Mouse (Mus musculus): Measurements from ENCODE around the gene Dqx1. TPM values are rescaled to one million over a fixed set of nuclear protein-coding genes. Genes with fewer than 3 reads are reported as not detected.

Dqx1 gene
- polyA plus RNA-seq, 1 experiment from 2014 or later = 0.33 TPM

- no peak for DNase-seq (ENCODE audit: low spot score)
Observed at GRCm38 (mm10) chr6:83019044-83019443, 38.6 kb upstream of the Dqx1 start.

GRCm38 (mm10) chr6:83020121-83020520 is 37.5 kb upstream of the Dqx1 start:
- H3K9me3 ChIP-seq (replicated peaks; ENCODE audit: control insufficient read depth, low read length) = no peaks in the 10 kb centered on the region
- no peak overlapping the region for H3K27ac ChIP-seq (ENCODE audit: low read depth, low read length)
- no peaks in the 10 kb centered on the region for H3K36me3 ChIP-seq (ENCODE audit: control insufficient read depth, insufficient read depth, low read length)
- no peaks in the 10 kb centered on the region for H3K27me3 ChIP-seq (replicated peaks; ENCODE audit: control insufficient read depth, insufficient read depth, low read length)
- no peak for ATAC-seq
- WGBS = 88% methylated on average over 6 of the region's 6 CpGs
- DNase-seq (ENCODE audit: low spot score) = no peak
- no peak overlapping the region for H3K9ac ChIP-seq (ENCODE audit: low read length)
- H3K4me2 ChIP-seq (ENCODE audit: low read length) = no peak overlapping the region
- no peak overlapping the region for H3K4me3 ChIP-seq (ENCODE audit: low read depth, low read length)
- no peaks in the 10 kb centered on the region for H3K4me1 ChIP-seq (ENCODE audit: control insufficient read depth, insufficient read depth, low read length)

More at GRCm38 (mm10) chr6:83019044-83019443, 38.6 kb upstream of the Dqx1 start:
- Histone ChIP-seq H3K4me1 (ENCODE audit: control insufficient read depth, insufficient read depth, low read length) (no peaks in the 10 kb centered on the region), H3K4me3 (ENCODE audit: low read depth, low read length) (no peak overlapping the region), H3K27me3 (replicated peaks; ENCODE audit: control insufficient read depth, insufficient read depth, low read length) (no peaks in the 10 kb centered on the region), H3K9ac (ENCODE audit: low read length) (no peak overlapping the region), H3K4me2 (ENCODE audit: low read length) (no peak overlapping the region), H3K9me3 (replicated peaks; ENCODE audit: control insufficient read depth, low read length) (no peaks in the 10 kb centered on the region), H3K36me3 (ENCODE audit: control insufficient read depth, insufficient read depth, low read length) (no peaks in the 10 kb centered on the region), H3K27ac (ENCODE audit: low read depth, low read length) (no peak overlapping the region)
- WGBS = 71% methylated on average over 3 of the region's 3 CpGs
- no peak for ATAC-seq

GRCm38 (mm10) chr6:83020836-83021593 is 36.6 kb upstream of the Dqx1 start:
- 79% methylated on average over 4 of the region's 4 CpGs for WGBS

GRCm38 (mm10) chr6:83023008-83023407 is 34.6 kb upstream of the Dqx1 start:
- H3K36me3 ChIP-seq (ENCODE audit: control insufficient read depth, insufficient read depth, low read length) = no peaks in the 10 kb centered on the region
- DNase-seq (ENCODE audit: low spot score) (no peak), ATAC-seq (no peak)
- H3K4me3 ChIP-seq (ENCODE audit: low read depth, low read length) = no peak overlapping the region
- H3K9ac ChIP-seq (ENCODE audit: low read length) = no peak overlapping the region
- no peak overlapping the region for H3K27ac ChIP-seq (ENCODE audit: low read depth, low read length)
- no peaks in the 10 kb centered on the region for H3K4me1 ChIP-seq (ENCODE audit: control insufficient read depth, insufficient read depth, low read length)
- H3K9me3 ChIP-seq (replicated peaks; ENCODE audit: control insufficient read depth, low read length) = no peaks in the 10 kb centered on the region
- 85% methylated on average over 9 of the region's 9 CpGs for WGBS
- no peaks in the 10 kb centered on the region for H3K27me3 ChIP-seq (replicated peaks; ENCODE audit: control insufficient read depth, insufficient read depth, low read length)
- no peak overlapping the region for H3K4me2 ChIP-seq (ENCODE audit: low read length)

More at GRCm38 (mm10) chr6:83020836-83021593, 36.6 kb upstream of the Dqx1 start:
- ATAC-seq = no peak
- Histone ChIP-seq H3K9ac (ENCODE audit: low read length) (no peak overlapping the region), H3K27ac (ENCODE audit: low read depth, low read length) (no peak overlapping the region), H3K4me3 (ENCODE audit: low read depth, low read length) (no peak overlapping the region), H3K27me3 (replicated peaks; ENCODE audit: control insufficient read depth, insufficient read depth, low read length) (no peaks in the 10 kb centered on the region), H3K9me3 (replicated peaks; ENCODE audit: control insufficient read depth, low read length) (no peaks in the 10 kb centered on the region), H3K36me3 (ENCODE audit: control insufficient read depth, insufficient read depth, low read length) (no peaks in the 10 kb centered on the region), H3K4me2 (ENCODE audit: low read length) (no peak overlapping the region), H3K4me1 (ENCODE audit: control insufficient read depth, insufficient read depth, low read length) (no peaks in the 10 kb centered on the region)
- DNase-seq (ENCODE audit: low spot score) = no peak

- ATAC-seq (no peak), DNase-seq (ENCODE audit: low spot score) (no peak)
- H3K4me1 ChIP-seq (ENCODE audit: control insufficient read depth, insufficient read depth, low read length) = no peaks in the 10 kb centered on the region
- 90% methylated on average over 2 of the region's 2 CpGs for WGBS
- H3K9ac ChIP-seq (ENCODE audit: low read length) = no peak overlapping the region
- H3K4me3 ChIP-seq (ENCODE audit: low read depth, low read length) = no peak overlapping the region
- no peak overlapping the region for H3K4me2 ChIP-seq (ENCODE audit: low read length)
- no peaks in the 10 kb centered on the region for H3K36me3 ChIP-seq (ENCODE audit: control insufficient read depth, insufficient read depth, low read length)
- H3K27me3 ChIP-seq (replicated peaks; ENCODE audit: control insufficient read depth, insufficient read depth, low read length) = no peaks in the 10 kb centered on the region
- H3K27ac ChIP-seq (ENCODE audit: low read depth, low read length) = no peak overlapping the region
- no peaks in the 10 kb centered on the region for H3K9me3 ChIP-seq (replicated peaks; ENCODE audit: control insufficient read depth, low read length)
Observed at GRCm38 (mm10) chr6:83023786-83024185, 33.9 kb upstream of the Dqx1 start.

GRCm38 (mm10) chr6:83024421-83024820 is 33.2 kb upstream of the Dqx1 start:
- DNase-seq (ENCODE audit: low spot score) (no peak), ATAC-seq (no peak)
- Histone ChIP-seq H3K4me3 (ENCODE audit: low read depth, low read length) (no peak overlapping the region), H3K9ac (ENCODE audit: low read length) (no peak overlapping the region), H3K4me2 (ENCODE audit: low read length) (no peak overlapping the region), H3K4me1 (ENCODE audit: control insufficient read depth, insufficient read depth, low read length) (no peaks in the 10 kb centered on the region), H3K36me3 (ENCODE audit: control insufficient read depth, insufficient read depth, low read length) (no peaks in the 10 kb centered on the region), H3K27ac (ENCODE audit: low read depth, low read length) (no peak overlapping the region), H3K27me3 (replicated peaks; ENCODE audit: control insufficient read depth, insufficient read depth, low read length) (no peaks in the 10 kb centered on the region), H3K9me3 (replicated peaks; ENCODE audit: control insufficient read depth, low read length) (no peaks in the 10 kb centered on the region)
- 72% methylated on average over 4 of the region's 4 CpGs for WGBS

- H3K4me2 ChIP-seq (ENCODE audit: low read length) = no peak overlapping the region
- H3K4me3 ChIP-seq (ENCODE audit: low read depth, low read length) = no peak overlapping the region
- no peaks in the 10 kb centered on the region for H3K9me3 ChIP-seq (replicated peaks; ENCODE audit: control insufficient read depth, low read length)
- no peak for DNase-seq (ENCODE audit: low spot score)
- ATAC-seq = no peak
- no peak overlapping the region for H3K9ac ChIP-seq (ENCODE audit: low read length)
- H3K4me1 ChIP-seq (ENCODE audit: control insufficient read depth, insufficient read depth, low read length) = no peaks in the 10 kb centered on the region
- 97% methylated on average over 4 of the region's 4 CpGs for WGBS
- no peaks in the 10 kb centered on the region for H3K36me3 ChIP-seq (ENCODE audit: control insufficient read depth, insufficient read depth, low read length)
- no peak overlapping the region for H3K27ac ChIP-seq (ENCODE audit: low read depth, low read length)
- no peaks in the 10 kb centered on the region for H3K27me3 ChIP-seq (replicated peaks; ENCODE audit: control insufficient read depth, insufficient read depth, low read length)
Observed at GRCm38 (mm10) chr6:83025221-83025620, 32.4 kb upstream of the Dqx1 start.

- no peak for DNase-seq (ENCODE audit: low spot score)
- WGBS = 69% methylated on average over 8 of the region's 8 CpGs
- 0 out of 2 replicates have a peak, but pooled peaks cover under 1% of the 10 kb centered on the region for H3K4me1 ChIP-seq (ENCODE audit: control insufficient read depth, insufficient read depth, low read length)
- no peak overlapping the region for H3K4me2 ChIP-seq (ENCODE audit: low read length)
- no peaks in the 10 kb centered on the region for H3K9me3 ChIP-seq (replicated peaks; ENCODE audit: control insufficient read depth, low read length)
- peaks cover 7% of the 10 kb centered on the region for H3K27me3 ChIP-seq (replicated peaks; ENCODE audit: control insufficient read depth, insufficient read depth, low read length)
- no peak overlapping the region for H3K4me3 ChIP-seq (ENCODE audit: low read depth, low read length)
- no peak overlapping the region for H3K27ac ChIP-seq (ENCODE audit: low read depth, low read length)
- H3K9ac ChIP-seq (ENCODE audit: low read length) = no peak overlapping the region
- no peak for ATAC-seq
- H3K36me3 ChIP-seq (ENCODE audit: control insufficient read depth, insufficient read depth, low read length) = no peaks in the 10 kb centered on the region
Observed at GRCm38 (mm10) chr6:83027293-83027692, 30.4 kb upstream of the Dqx1 start.

- 0 out of 2 replicates have a peak, but pooled peaks cover 3% of the 10 kb centered on the region for H3K4me1 ChIP-seq (ENCODE audit: control insufficient read depth, insufficient read depth, low read length)
- WGBS = 57% methylated on average over 7 of the region's 9 CpGs
- H3K27me3 ChIP-seq (replicated peaks; ENCODE audit: control insufficient read depth, insufficient read depth, low read length) = peaks cover 8% of the 10 kb centered on the region
Observed at GRCm38 (mm10) chr6:83027706-83028105, 29.9 kb upstream of the Dqx1 start.

More at GRCm38 (mm10) chr6:83027706-83028105, 29.9 kb upstream of the Dqx1 start:
- ATAC-seq = no peak
- no peak for DNase-seq (ENCODE audit: low spot score)
- H3K9me3 ChIP-seq (replicated peaks; ENCODE audit: control insufficient read depth, low read length) = no peaks in the 10 kb centered on the region
- no peaks in the 10 kb centered on the region for H3K36me3 ChIP-seq (ENCODE audit: control insufficient read depth, insufficient read depth, low read length)
- H3K4me2 ChIP-seq (ENCODE audit: low read length) = no peak overlapping the region
- H3K4me3 ChIP-seq (ENCODE audit: low read depth, low read length) = no peak overlapping the region
- H3K27ac ChIP-seq (ENCODE audit: low read depth, low read length) = no peak overlapping the region
- no peak overlapping the region for H3K9ac ChIP-seq (ENCODE audit: low read length)

Measured in forebrain, embryonic 14.5 days (tissue).